Mouse (Mus musculus) neural tube, embryonic 12.5 days (tissue): Measurements from ENCODE around the gene Gm3646. TPM values are rescaled to one million over a fixed set of nuclear protein-coding genes. Genes with fewer than 3 reads are reported as not detected.

Experiments
- ATAC-seq: fragments of 200-750 bp; cut with Nextera tagmentation; 2 replicates; pipeline ENCODE4 v1.8.0; 2017; ENCODE audit warnings: low read depth, mild to moderate bottlenecking, moderate TSS enrichment, moderate library complexity; ENCODE audit not compliant: low FRiP score
- H3K27ac ChIP-seq: fragments of 300-500 bp; sonication (generic); 2 replicates; pipeline ENCODE4 v1.5.1; 2016
- H3K27me3 ChIP-seq: fragments of 300-500 bp; sonication (generic); replicated peaks from 2 replicates; pipeline ENCODE4 v1.6.1; 2016; ENCODE audit warnings: mild to moderate bottlenecking
- H3K36me3 ChIP-seq: fragments of 300-500 bp; sonication (generic); 2 replicates; pipeline ENCODE4 v1.6.1; 2016; ENCODE audit warnings: mild to moderate bottlenecking
- H3K4me1 ChIP-seq: fragments of 300-500 bp; sonication (generic); 2 replicates; pipeline ENCODE4 v1.6.1; 2016
- H3K4me2 ChIP-seq: fragments of 300-500 bp; sonication (generic); replicated peaks from 2 replicates; pipeline ENCODE4 v1.6.1; 2016; ENCODE audit warnings: mild to moderate bottlenecking
- H3K4me3 ChIP-seq: fragments of 300-500 bp; sonication (generic); 2 replicates; pipeline ENCODE4 v1.5.1; 2016
- H3K9ac ChIP-seq: fragments of 300-500 bp; sonication (generic); 2 replicates; pipeline ENCODE4 v1.6.1; 2016; ENCODE audit warnings: mild to moderate bottlenecking
- H3K9me3 ChIP-seq: fragments of 300-500 bp; sonication (generic); 2 replicates; pipeline ENCODE4 v1.6.1; 2016; ENCODE audit warnings: mild to moderate bottlenecking
- WGBS: fragments of 180-500 bp; shearing (Covaris S2); methylation state at CpG from one replicate; pipeline ENCODE4 v1.1.7; 2016; 5-methylcytosine and 5-hydroxymethylcytosine counted together
- polyA plus RNA-seq: library from polyadenylated mRNA; unstranded; fragments of >200 nt; fragmentation: Nextera tagmentation; extraction: Ambion mirVana; gene quantifications from 2 replicates; pipeline ENCODE4 v1.2.1, GENCODE M21; 2016

The Gm3646 gene
- not detected in 2 replicates for polyA plus RNA-seq

DNA sequence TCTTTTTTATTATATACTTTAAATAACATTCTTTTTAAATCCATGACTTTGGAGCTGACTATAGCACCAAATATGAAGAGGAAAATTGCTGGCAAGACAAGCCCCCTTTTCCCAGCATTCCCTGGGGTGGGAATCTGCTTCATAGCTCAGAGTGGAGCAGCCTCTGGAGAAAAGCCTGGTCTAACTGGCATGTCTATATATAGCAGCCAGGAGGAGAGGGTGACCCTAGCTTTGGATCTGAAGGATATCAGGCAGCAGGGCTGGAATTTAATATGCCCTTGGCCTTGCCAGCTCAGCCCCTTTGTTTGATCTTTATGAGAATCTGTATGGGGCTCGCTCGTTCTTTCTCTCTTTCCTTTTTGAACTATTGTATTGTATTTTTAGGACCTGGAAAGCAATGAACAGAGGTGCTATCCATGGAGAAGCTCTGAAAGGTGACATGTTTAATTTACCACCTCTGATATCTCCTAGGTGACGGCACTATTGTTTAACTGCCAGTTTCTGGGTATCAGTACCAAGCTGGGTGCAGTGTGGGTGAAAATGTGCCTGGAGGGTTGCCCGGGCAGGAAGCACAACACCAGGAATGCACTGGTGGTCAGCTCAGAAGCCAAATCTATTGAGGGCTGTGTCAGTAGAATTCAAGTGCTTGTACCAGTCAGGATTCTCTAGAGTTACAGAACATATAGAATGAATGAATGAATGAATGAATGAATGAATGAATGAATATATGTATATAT, at the start of gene Gm3646:
Gm3646 (minus strand) TSS at position 90 of the 737 bp plus-strand sequence.
- H3K4me1 ChIP-seq = no peaks in the 10 kb centered on the region
- H3K4me3 ChIP-seq = no peak within 1 kb of the TSS
- no peaks in the 10 kb centered on the region for H3K36me3 ChIP-seq

DNA sequence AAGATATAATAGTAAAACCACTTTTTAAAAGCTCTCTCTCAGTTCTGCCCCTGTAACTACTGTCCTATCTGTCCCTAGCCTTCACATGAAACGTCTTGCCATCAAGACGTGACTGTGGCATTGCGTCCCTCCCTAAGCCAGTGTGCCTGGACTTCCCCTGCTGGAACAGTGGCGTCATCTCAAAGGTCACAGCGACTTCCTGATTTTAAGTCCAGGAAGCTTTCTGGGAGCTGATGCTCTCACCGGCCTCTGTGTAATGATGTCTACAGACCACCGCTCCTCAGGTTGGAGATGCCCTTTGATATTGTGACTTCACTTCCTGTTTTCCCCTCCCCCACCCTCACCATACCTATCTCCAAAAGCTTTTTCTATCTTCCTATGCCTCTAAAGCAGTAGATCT, 41.9 kb upstream of the Gm3646 start:
- H3K4me3 ChIP-seq = no peak overlapping the region
- no peak overlapping the region for H3K9ac ChIP-seq
- WGBS = 84% methylated on average over 7 of the region's 7 CpGs
- H3K27me3 ChIP-seq = no peaks in the 10 kb centered on the region
- no peak for ATAC-seq
- H3K9me3 ChIP-seq = no peaks in the 10 kb centered on the region
- H3K4me1 ChIP-seq = no peaks in the 10 kb centered on the region; the same call in 1 of the 2 replicates
- H3K36me3 ChIP-seq = no peaks in the 10 kb centered on the region
- H3K4me2 ChIP-seq = no peak overlapping the region
- H3K27ac ChIP-seq = no peak overlapping the region

More for the DNA sequence above, at the start of gene Gm3646:
- Histone ChIP-seq H3K9me3 (no peaks in the 10 kb centered on the region), H3K4me2 (no peak within 1 kb of the TSS), H3K27me3 (no peaks in the 10 kb centered on the region), H3K27ac (no peak within 1 kb of the TSS), H3K9ac (no peak within 1 kb of the TSS)
- WGBS = 72% methylated on average over 4 of the region's 4 CpGs
- ATAC-seq = no peak

DNA sequence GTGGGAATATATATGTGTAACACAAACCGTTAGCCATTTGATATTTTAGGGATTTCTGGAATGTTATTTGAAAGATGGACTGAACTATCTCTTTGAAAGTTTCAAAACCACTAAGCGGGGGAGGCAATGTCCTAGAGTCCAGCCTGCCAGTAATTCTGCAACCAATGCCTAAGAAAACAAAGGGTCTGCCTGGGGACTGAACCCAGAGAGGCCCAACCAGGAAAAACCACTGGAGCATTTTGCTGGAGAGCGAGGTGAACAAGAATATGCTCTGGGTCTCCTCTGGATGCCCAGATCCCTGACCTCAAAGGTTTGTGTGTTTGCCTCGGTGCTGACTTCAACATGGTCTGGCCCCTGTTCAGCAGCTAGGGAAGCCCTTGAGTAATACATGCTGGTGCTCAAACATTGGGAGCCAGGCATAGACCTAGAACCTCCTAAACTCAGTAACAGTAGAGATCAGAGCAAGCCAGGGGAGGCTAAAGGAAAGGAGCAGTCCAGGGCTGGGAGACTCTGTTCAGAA, 41.0 kb upstream of the Gm3646 start:
- H3K9me3 ChIP-seq = no peaks in the 10 kb centered on the region
- H3K36me3 ChIP-seq = no peaks in the 10 kb centered on the region
- H3K4me2 ChIP-seq = no peak overlapping the region
- H3K27me3 ChIP-seq = no peaks in the 10 kb centered on the region
- H3K9ac ChIP-seq = no peak overlapping the region
- 83% methylated on average over 4 of the region's 4 CpGs for WGBS
- no peak for ATAC-seq
- H3K4me3 ChIP-seq = no peak overlapping the region
- no peaks in the 10 kb centered on the region; the same call in 1 of the 2 replicates for H3K4me1 ChIP-seq
- H3K27ac ChIP-seq = no peak overlapping the region

DNA sequence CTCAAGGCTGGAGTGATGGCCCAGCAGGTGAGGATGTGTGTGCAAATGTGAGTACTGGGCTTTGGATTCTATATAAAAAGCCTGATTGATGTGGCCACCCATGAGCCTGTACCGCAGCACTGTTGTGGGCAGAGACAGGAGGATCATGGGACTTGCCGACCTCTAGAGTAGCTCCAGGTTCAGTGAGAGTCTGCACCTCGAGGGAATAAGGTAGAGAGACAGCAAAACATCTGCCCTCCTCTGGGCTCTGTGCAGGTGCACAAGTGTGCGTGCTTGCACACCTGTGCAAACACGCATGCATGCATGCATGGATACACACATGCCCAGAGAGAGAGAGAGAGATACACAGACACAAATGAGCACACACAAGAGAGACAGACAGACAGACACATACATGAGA, 38.2 kb upstream of the Gm3646 start:
- H3K4me2 ChIP-seq = no peak overlapping the region
- H3K9ac ChIP-seq = no peak overlapping the region
- peaks cover 17% of the 10 kb centered on the region for H3K4me1 ChIP-seq
- no peaks in the 10 kb centered on the region for H3K27me3 ChIP-seq
- no peak overlapping the region for H3K4me3 ChIP-seq
- ATAC-seq = no peak
- WGBS = 83% methylated on average over 5 of the region's 5 CpGs
- no peaks in the 10 kb centered on the region for H3K36me3 ChIP-seq
- H3K27ac ChIP-seq = no peak overlapping the region
- no peaks in the 10 kb centered on the region for H3K9me3 ChIP-seq

DNA sequence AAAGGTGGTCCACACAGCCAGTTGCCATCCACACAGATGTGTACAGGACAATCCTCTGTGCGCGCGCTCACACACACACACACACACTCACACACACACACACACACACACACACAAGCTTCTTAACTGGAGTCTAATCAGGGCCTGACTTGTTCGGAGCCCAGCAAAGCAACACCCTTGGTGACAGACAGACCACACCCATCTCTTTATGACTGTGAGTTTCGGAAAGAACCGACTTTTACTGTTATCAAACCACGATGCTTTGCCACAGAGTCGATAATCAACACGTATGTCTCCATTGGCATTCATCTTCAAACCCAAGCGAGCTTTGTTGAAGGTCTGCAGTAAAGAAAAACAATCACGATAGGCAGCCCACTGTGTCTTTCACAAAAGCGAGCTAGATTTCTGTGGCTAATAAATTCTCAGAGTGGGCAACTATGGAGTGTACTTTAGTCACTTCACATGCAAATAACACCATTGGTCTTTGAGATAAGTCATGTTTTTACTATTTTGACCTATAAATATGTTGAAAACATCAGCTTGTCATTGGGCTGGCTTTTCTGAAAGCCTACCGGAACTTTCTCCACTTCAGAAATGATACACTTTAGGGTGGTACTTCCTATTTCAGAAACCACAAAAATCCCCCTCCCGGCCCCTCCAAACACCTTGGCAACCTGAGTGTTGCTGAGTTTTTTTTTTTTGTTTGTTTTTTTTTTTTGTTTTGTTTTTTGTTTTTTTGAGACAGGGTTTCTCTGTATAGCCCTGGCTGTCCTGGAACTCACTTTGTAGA, 37.3 kb upstream of the Gm3646 start:
- Histone ChIP-seq H3K4me1 (peaks cover 17% of the 10 kb centered on the region), H3K9ac (no peak overlapping the region), H3K4me3 (no peak overlapping the region), H3K4me2 (no peak overlapping the region), H3K9me3 (no peaks in the 10 kb centered on the region), H3K36me3 (no peaks in the 10 kb centered on the region), H3K27me3 (no peaks in the 10 kb centered on the region), H3K27ac (no peak overlapping the region)
- 80% methylated on average over 14 of the region's 14 CpGs for WGBS
- ATAC-seq = no peak

DNA sequence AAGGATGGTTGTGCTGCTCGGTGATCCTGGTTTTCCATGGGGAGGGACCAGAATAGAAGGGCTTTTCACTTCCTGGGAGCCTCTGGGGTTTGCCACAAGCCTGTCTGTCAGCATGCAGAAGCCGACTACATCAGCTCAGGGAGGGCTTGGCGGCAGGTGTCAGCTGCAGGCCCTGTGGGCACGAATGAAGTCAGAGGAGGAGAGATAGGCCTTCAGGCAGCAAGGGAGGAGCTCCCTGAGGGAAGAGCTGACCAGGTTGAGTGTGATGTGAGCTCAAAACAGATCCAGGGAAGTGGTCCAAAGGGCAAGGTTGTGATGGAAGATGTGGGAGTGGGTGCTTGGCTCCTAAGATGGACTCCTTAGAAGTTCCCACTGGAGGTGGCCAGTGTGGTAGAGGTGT, 35.7 kb upstream of the Gm3646 start:
- WGBS = 56% methylated on average over 4 of the region's 4 CpGs

GRCm38 (mm10) chr1:39839838-39840237, 34.7 kb upstream of the Gm3646 start:
- Histone ChIP-seq H3K4me2 (no peak overlapping the region), H3K27ac (0 out of 2 replicates have a peak overlapping the region, but pooled peaks have one; percentile 47), H3K36me3 (no peaks in the 10 kb centered on the region), H3K4me1 (peaks cover 17% of the 10 kb centered on the region), H3K9ac (no peak overlapping the region), H3K4me3 (no peak overlapping the region), H3K27me3 (no peaks in the 10 kb centered on the region), H3K9me3 (no peaks in the 10 kb centered on the region)
- ATAC-seq = no peak
- 58% methylated on average over 8 of the region's 8 CpGs for WGBS

More for the DNA sequence above, 35.7 kb upstream of the Gm3646 start:
- Histone ChIP-seq H3K4me3 (no peak overlapping the region), H3K9me3 (no peaks in the 10 kb centered on the region), H3K9ac (no peak overlapping the region), H3K27me3 (no peaks in the 10 kb centered on the region), H3K4me2 (no peak overlapping the region), H3K27ac (no peak overlapping the region), H3K36me3 (no peaks in the 10 kb centered on the region), H3K4me1 (peaks cover 17% of the 10 kb centered on the region)
- no peak for ATAC-seq

- Histone ChIP-seq H3K36me3 (no peaks in the 10 kb centered on the region), H3K4me3 (no peak overlapping the region), H3K4me2 (peak overlapping the region; percentile 26; the same call in 1 of the 2 replicates), H3K9me3 (no peaks in the 10 kb centered on the region), H3K27ac (peak overlapping the region; percentile 47; the same call in 1 of the 2 replicates), H3K9ac (no peak overlapping the region), H3K27me3 (no peaks in the 10 kb centered on the region), H3K4me1 (peaks cover 17% of the 10 kb centered on the region)
- WGBS = 44% methylated on average over 10 of the region's 10 CpGs
- ATAC-seq = peak; percentile 75
Observed at GRCm38 (mm10) chr1:39839217-39839616, 34.1 kb upstream of the Gm3646 start.

DNA sequence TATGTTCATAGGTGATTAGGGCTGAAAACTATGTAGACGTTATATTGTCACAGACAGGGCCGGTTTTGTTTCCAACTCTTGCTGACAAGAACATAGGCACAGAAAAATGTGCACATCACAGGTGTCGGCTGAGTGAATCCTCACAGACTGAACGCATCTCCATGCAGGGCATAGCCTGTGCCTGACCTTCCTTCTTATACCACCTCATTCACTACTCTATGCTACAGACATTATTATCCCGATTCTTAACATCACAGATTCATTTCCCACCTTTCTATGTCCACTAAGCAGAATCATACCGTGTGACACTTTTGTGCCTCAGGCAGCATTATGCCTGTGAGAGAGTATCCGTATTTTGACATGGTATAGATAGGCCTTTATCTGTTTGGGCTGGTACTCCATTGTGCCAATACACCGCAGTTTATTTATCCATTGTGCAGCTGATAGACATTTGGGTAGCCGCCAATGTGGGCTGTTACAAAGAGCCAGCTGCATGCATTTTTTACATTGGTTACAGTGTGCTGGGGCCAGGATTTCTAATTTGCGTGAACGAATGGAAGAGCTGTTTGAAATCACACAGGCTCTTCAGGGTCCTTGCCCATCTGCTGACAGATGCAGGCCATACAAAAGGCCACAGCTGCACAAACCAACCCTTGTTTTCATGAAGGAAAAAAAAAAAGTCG, 33.5 kb upstream of the Gm3646 start:
- Histone ChIP-seq H3K9ac (no peak overlapping the region), H3K9me3 (no peaks in the 10 kb centered on the region), H3K27me3 (no peaks in the 10 kb centered on the region), H3K36me3 (no peaks in the 10 kb centered on the region), H3K4me1 (peaks cover 17% of the 10 kb centered on the region), H3K4me2 (no peak overlapping the region), H3K27ac (no peak overlapping the region), H3K4me3 (no peak overlapping the region)
- WGBS = 35% methylated on average over 12 of the region's 12 CpGs
- peak; percentile 90 for ATAC-seq

GRCm38 (mm10) chr1:39831594-39832039, 26.5 kb upstream of the Gm3646 start:
- H3K9me3 ChIP-seq = no peaks in the 10 kb centered on the region
- no peak overlapping the region for H3K9ac ChIP-seq
- H3K27ac ChIP-seq = no peak overlapping the region
- H3K4me3 ChIP-seq = no peak overlapping the region
- WGBS = 66% methylated on average over 4 of the region's 4 CpGs
- no peak for ATAC-seq
- H3K27me3 ChIP-seq = no peaks in the 10 kb centered on the region
- no peak overlapping the region for H3K4me2 ChIP-seq
- H3K36me3 ChIP-seq = no peaks in the 10 kb centered on the region
- no peaks in the 10 kb centered on the region for H3K4me1 ChIP-seq

DNA sequence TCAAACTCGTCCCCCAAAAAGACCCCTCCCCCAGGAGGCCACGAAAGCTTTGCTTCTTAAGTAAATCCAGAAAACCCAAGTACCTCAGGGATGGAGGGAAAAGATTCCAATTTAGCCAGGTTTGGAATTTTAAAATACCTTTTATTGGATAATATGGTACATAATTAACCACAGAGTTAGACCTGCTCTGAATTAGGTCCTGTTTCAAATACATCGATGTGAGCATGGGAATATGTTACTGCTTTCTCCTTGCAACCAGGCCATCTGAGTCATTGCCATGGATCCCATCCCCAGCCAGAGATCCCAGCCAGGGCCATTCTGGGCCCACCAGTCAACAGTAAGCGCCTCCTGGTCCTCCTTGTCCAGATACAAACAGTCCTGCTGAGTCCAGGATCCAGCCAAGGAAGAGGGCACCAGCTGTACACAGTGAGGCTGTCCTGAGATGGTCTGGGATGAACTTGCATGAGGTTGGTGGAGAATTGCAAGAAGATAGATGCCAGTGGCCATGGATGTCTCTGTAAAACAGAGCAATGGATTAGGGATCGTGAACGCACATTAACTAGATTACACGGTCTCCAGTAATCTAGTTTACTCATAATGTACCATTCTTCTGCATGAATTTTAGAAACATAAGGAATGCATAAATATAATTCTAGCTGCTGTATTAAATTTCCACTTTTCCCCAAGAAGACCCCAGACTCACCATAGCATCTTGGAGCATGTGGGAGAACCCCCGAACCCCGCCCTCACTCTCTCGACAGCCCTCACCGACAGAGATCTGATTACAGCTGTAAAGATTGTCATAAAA, 25.9 kb upstream of the Gm3646 start:
- 78% methylated on average over 11 of the region's 11 CpGs for WGBS
- H3K4me2 ChIP-seq = no peak overlapping the region
- no peaks in the 10 kb centered on the region for H3K27me3 ChIP-seq
- H3K4me3 ChIP-seq = no peak overlapping the region
- no peaks in the 10 kb centered on the region for H3K36me3 ChIP-seq
- no peak overlapping the region for H3K9ac ChIP-seq
- H3K9me3 ChIP-seq = no peaks in the 10 kb centered on the region
- no peak overlapping the region for H3K27ac ChIP-seq
- no peak for ATAC-seq
- H3K4me1 ChIP-seq = no peaks in the 10 kb centered on the region
